Mouse (Mus musculus) adrenal gland, postnatal 36 days (tissue): ENCODE measurements at regions not wholly inside any gene's neighbourhood (a gene's known extent, or its start where the extent isn't known, plus 50 kb on each side); places are given as distances from the start of the nearest gene placed in this dataset.
A peak's percentile ranks its signal among the peaks of the same experiment; 100 is the strongest.

ENCODE experiments used
- DNase-seq, 2 experiments: peaks; one replicate each; pipeline ENCODE4 v3.0.0; 2021; ENCODE audit warnings: mixed read lengths in 1 of 2

GRCm38 (mm10) chr7:40670401-40670800 lies 227.7 kb upstream of the Vstm2b start:
- DNase-seq, result no peak

- no peak for DNase-seq
Observed at GRCm38 (mm10) chr7:40671068-40671467, 227.1 kb upstream of the Vstm2b start.

GRCm38 (mm10) chr7:40672348-40672747 lies 225.8 kb upstream of the Vstm2b start:
- DNase-seq, result no peak

GRCm38 (mm10) chr7:40674397-40674796 lies 223.7 kb upstream of the Vstm2b start:
- DNase-seq, result no peak

GRCm38 (mm10) chr7:40677601-40678000 lies 220.5 kb upstream of the Vstm2b start:
- peak; percentile 52 to 58 for DNase-seq

- DNase-seq, result no peak
Observed at GRCm38 (mm10) chr7:40680567-40680966, 217.6 kb upstream of the Vstm2b start.

- no peak for DNase-seq
Observed at GRCm38 (mm10) chr7:40680993-40681392, 217.1 kb upstream of the Vstm2b start.

- no peak for DNase-seq
Observed at GRCm38 (mm10) chr7:40683176-40683575, 215.0 kb upstream of the Vstm2b start.

GRCm38 (mm10) chr7:40683641-40684040 lies 214.5 kb upstream of the Vstm2b start:
- no peak for DNase-seq

GRCm38 (mm10) chr7:40687005-40687404 lies 211.1 kb upstream of the Vstm2b start:
- DNase-seq, result no peak

GRCm38 (mm10) chr7:40688546-40688945 lies 209.6 kb upstream of the Vstm2b start:
- no peak for DNase-seq

- no peak for DNase-seq
Observed at GRCm38 (mm10) chr7:40693755-40694154, 204.4 kb upstream of the Vstm2b start.

GRCm38 (mm10) chr7:40697551-40697950 lies 200.6 kb upstream of the Vstm2b start:
- DNase-seq, result no peak

- no peak for DNase-seq
Observed at GRCm38 (mm10) chr7:40698309-40698708, 199.8 kb upstream of the Vstm2b start.

- DNase-seq, result no peak
Observed at GRCm38 (mm10) chr7:40699633-40700032, 198.5 kb upstream of the Vstm2b start.

- no peak for DNase-seq
Observed at GRCm38 (mm10) chr7:40700656-40701055, 197.5 kb upstream of the Vstm2b start.

GRCm38 (mm10) chr7:40702191-40703045 lies 195.7 kb upstream of the Vstm2b start:
- DNase-seq, result peak; percentile 18 to 23

GRCm38 (mm10) chr7:40708231-40708630 lies 189.9 kb upstream of the Vstm2b start:
- no peak for DNase-seq

- DNase-seq, result no peak
Observed at GRCm38 (mm10) chr7:40717991-40718390, 180.1 kb upstream of the Vstm2b start.

- no peak for DNase-seq
Observed at GRCm38 (mm10) chr7:40736971-40737468, 161.1 kb upstream of the Vstm2b start.

- DNase-seq, result no peak
Observed at GRCm38 (mm10) chr7:40737496-40737895, 160.6 kb upstream of the Vstm2b start.

GRCm38 (mm10) chr7:40738174-40738573 lies 160.0 kb upstream of the Vstm2b start:
- no peak for DNase-seq

- DNase-seq, result no peak
Observed at GRCm38 (mm10) chr7:40742553-40743151, 155.5 kb upstream of the Vstm2b start.

- DNase-seq, result no peak
Observed at GRCm38 (mm10) chr7:40751779-40752178, 146.3 kb upstream of the Vstm2b start.
